Mouse (Mus musculus) retina, postnatal 7 days (tissue): ENCODE results near the gene S1pr5.
A peak's percentile ranks its signal among the peaks of the same experiment; 100 is the strongest.
"Not testable (repeated sequence)": the region's sequence is repeated elsewhere in the genome, so short reads cannot be mapped to it uniquely, and the experiment has no call there.

Experiments used
- DNase-seq: peaks from one replicate; pipeline ENCODE4 v3.0.0-alpha.2; 2012; ENCODE audit warnings: low read depth, low spot score

S1pr5 gene

DNA sequence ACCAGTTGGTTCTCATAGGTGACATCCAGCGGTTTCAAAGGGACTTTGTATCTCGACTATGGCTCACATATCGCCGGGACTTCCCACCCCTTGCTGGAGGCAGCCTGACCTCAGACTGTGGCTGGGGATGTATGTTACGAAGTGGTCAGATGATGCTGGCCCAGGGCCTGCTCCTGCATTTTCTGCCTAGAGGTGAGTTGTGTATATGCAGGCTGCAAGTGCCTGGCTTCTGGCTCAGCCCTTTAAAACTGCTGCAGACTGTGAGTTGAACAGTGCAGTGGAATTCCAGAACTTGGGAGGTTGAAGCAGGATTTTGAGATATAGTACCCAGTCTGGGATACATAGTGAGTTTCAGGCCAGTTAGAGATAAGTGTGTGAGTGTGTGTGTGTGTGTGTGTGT is 18.6 kb upstream of the S1pr5 start:
- no peak for DNase-seq

DNA sequence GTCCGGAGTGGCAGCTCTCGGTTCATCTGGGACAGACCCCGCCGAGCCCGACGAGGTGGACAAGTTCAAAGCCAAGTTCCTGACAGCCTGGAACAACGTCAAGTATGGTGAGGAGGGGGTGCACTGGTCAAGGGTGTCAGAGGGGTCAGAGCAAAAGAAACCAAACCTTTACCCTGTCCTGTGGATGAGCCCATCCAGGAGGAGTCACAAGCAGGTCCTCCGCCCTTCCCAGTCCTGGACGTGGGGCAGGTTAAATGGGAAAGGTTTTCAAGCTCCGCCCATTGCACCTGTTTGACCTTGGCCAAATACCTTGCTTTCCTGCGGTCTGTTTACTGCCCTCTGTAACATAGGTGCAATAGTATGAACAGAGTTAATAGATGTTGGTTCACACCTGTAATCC is 17.4 kb upstream of the S1pr5 start:
- no peak for DNase-seq

DNA sequence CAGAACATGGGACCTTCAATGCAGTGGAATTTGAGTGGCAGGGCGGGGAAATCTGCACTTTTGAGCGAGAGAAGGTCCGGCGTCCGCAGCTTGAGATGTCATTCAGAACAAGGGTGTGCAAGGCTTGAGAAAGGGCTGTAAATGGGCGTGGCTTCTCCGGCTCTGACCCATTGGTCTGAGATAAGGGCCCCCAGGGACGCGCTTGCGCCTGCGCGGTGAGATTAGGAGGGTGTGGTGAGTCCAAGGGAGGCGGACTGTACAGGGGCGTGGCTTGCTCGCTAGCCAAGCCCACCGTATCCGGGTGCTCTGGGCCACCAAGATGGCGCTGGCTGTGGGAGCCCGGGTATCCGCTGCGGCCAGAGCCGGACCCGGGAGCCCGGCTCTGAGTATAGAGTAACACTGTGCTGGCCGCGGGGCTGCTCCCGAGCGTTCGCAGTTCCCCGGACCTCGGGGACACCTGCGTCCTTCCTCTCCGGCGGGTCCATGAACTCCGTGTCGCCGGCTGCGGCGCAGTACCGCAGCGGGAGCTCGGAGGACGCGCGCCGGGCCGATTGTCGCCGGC is 16.8 kb upstream of the S1pr5 start, which contains the start of gene Atg4d:
TSS of gene Atg4d (plus strand) at position 294 of the 562 bp plus-strand sequence.
- DNase-seq, result peak; percentile 99

DNA sequence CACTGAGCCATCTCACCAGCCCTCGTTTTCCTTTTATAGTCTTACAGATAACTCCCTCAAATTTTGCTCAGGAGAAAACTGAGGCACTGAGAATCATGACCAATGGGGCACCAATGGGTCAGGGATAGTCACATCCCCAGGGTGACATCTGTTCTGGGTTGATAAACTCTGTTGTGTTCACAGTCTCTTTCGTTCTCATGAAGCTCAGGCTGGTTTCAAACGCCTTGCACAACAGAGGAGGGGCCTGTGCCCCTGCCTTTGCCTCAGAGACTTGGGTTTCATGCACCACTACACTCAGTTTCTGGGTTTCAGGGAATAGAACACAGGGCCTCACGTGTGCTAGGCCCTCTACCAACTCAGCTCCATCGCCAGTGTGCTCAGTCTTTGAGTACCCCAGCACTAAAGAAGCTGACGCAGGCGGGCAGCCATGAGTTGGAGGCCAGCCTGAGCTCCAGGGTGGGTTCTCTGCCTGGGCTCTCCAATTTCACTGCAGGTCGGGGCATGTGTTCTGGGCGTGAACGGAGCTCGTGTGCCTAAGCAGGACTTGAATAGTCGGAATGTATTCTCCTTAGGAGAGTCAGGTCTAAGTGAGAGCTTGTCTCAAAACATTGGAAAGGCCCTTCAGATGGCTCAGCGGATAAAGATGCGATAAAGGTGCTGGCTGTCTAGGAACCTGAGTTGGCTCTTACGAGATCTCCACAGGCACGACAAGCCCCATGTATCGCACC is 16.2 kb upstream of the S1pr5 start:
- DNase-seq, result no peak

DNA sequence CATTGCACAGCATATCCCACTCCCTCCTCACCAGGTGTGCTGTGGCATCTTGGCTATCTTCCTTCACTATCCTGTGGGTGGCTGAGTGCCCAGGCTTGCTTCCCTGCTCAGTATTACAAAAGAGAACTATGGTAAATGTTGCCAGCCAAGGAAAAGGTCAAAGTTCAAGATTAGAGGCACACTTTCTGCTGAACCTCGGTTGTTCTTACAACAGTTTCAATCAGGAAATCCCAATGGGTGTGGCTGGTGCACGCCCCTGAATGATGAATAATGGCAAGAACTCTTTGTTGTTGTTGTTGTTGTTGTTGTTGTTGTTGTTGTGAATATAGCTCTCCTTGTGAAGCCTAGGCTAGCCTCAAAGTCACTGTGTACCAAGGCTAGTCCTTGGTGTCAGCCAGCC is 13.6 kb upstream of the S1pr5 start:
- DNase-seq, result no peak

DNA sequence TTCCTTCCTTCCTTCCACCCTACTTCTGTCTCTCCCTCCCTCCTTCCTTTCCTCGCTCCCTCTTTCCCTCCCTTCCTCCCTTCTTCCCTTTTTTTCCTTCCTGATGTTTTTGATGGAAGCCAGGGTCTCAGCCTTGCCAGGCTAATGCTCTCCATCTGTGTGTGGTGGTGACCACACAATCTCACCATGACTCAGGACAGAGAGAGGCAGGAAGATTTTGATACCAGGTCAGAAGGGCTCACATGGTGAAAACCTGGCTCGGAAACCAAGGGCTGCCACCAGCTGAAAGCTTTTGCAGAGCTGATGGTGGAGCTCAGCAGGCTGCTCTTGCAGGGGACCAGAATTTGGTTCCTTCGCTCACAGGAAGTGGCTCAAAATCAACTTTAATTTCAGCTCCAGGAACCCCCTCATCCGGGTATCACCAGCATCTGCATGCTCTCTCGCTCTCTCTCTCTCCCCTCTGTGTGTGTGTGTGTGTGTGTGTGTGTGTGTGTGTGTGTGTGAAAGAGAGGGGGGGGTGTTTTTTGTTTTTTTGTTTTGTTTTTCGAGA is 12.3 kb upstream of the S1pr5 start:
- DNase-seq, result no peak

DNA sequence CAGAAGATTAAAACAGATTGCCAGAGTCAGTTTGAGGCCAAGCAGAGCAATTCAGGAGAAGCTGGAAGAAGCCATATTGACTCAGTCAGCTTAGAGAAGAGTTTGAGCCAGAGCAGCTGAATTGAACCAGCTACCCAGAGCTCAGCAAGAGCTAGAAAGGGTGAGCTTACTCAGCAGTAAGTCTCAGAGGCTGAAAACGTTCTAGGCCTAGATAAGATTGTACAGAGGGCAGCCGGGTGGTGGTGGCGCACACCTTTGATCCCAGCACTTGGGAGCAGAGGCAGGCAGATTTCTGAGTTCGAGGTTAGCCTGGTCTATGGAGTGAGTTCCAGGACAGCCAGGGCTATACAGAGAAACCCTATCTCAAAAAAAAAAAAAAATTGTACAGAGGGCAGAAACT is 8.1 kb upstream of the S1pr5 start:
- not testable (repeated sequence) for DNase-seq

DNA sequence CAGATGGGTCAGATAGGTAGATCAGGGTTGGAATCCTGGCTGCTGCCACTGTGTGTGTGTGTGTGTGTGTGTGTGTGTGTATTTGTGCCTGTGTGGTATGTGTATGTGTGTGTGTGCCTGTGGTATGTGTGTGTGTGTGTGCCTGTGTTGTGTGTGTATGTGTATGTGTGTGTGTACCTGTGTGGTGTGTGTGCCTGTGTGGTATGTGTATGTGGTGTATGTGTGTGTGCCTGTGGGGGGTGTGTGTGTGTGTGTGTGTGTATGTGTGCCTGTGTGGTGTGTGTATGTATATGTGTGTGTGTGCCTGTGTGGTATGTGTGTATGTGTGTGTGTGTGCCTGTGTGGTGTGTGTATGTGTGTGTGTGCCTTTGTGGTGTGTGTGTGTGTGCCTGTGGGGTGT is 6.4 kb upstream of the S1pr5 start:
- no peak for DNase-seq

DNA sequence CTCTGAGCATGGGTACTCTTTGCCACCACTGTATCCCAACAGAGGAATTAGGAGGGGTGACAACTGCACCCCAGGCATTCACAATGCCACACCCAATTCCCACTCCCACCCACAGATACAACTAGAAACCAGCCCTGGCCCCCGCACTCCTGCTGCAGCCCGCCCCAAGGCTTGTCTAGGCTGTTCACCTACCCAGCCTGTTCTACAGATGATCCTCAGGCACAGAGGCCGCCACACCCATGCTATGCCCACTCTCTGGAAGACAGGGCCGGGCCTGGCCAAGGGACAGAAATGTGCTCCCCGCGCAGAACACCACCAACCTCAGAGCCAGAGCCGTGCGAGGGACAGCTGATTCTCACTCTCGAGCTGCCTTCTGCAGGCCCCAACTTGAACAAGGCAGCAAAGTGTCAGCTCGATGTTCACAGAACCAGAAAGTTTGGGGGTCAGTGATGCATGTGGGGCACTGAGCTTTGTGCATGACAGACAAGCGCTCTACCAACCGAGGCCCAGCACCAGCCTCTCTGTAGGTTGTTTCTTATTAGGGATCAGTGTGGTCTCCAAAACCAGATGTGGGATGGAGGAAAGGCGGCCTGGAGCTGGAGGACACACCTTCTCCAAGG is 3.0 kb upstream of the S1pr5 start:
- no peak for DNase-seq

DNA sequence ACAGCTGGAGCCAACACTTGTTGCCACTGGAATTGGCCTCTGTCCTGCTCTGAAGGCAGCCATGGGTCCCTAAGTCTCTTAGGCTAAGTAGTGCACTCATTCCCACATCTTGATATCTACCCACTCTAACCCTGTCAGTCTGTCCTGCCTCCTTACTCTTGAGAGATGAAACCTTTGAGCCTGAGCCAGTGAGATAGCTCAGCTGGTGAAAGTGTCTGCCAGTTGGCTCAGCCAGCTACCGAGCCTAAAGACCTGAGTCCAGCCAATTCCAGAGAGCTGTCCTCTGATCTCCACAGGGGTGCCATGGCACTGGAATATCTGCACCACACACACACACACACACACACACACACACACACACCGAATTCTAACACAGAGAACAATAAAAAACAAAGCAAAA is 2.3 kb upstream of the S1pr5 start:
- no peak for DNase-seq

DNA sequence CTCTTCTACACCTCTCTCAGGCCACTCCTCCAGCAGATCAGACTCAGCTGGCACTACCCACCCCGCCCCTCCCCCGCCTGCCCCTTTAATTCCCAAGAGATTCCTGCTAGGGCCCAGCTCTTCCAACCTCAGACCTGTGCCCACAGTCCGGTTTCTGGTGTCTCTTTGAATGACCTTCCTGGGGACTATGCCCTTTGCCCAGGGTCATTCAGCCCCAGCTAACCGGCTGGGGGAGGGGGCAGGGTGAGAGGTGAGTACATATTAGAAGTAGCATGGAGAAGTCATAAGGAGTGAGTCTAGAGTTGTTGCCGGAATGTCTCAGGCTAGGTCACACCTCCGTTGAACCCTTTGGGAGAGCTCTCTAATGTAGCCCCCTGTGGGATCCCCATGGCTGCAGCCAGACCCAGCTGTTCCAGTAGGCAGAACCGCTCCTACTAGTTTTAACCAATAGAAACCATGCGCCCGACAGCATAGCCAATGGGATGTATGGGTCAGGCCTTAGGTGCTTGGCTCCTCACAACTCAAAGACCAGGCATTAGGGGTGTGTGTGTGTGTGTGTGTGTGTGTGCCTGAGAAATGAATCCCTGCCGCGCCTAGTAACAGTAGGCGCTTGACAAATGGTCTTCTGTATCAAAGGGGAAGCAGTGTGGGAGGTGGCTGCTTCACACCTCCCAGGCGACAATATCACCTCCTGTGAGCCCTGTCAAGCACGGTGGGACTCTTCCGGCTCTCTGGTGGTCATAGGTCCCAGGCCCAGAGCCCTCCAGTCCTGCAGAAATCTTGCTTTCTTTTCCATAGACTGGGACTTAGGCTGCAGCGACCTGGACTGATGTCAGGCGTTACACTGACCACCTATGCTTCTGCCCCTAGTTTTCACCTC is 1.6 kb upstream of the S1pr5 start:
- no peak for DNase-seq

DNA sequence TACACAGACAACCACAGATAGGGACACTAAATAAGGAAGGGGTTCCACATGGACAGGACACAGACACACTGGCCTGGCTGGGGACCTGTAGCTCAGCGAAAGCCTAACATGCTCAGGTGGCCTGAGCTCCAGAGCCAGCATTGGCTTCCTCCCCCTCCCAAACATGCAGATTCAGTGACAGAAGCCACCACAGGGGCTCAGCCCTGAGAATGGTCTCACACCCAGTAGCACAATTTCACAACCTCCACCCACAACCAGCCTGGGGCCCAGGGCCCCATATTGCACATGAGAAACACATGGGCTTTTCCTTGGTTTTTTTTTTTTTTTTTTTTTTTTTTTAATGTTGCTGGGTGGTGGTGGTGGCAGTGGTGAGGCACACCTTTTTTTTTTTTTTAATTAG is 1.9 kb downstream of the S1pr5 start:
- no peak for DNase-seq

DNA sequence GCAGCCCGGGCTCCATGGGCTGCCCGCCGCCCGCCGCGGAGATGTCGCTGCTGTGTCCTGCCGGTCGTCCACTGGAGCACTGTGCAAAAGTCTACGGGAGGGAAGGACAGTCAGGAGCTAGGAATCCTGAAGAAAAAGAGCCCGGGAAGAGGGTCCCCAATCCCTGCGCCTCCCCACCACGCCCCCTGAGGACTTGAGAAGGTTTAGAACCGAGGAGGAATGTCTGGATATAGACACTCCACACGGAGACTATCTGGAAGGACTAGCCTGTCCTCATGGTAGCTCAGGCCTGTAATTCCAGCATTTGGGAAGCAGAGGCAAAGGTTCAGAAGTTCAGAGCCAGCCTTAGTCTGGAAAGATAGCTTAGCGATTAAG is 3.1 kb downstream of the S1pr5 start:
- DNase-seq, result no peak

DNA sequence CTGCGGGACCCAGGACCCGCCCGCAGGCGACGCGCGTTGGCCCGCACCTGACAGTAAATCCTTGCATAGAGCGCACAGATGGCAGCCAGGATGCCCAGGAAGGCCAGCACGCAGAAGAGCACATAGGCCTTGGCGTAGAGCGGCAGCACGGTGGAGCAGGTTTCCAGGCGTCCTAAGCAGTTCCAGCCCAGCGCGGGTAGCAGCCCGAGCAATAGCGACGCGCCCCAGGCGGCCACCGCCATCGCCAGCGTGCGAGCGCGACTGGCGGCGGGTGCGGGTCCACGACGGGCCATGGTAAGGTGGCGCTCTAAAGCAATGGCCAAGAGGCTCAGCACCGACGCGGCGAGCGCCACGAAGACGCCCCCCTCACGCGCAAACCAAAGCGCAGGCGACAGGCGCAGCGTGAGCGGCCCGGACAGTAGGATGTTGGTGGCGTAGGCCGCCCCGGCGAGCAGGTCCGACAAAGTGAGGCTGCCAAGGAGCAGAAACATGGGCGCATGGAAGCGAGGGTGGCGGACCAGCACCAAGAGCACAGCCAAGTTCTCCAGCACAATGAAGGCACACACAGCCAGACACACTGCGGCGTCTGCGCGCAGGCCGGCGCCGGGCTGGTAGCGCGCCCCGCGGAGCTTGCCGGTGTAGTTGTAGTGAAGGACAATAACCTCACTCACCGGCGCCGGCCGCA is 3.7 kb downstream of the S1pr5 start:
- no peak for DNase-seq

DNA sequence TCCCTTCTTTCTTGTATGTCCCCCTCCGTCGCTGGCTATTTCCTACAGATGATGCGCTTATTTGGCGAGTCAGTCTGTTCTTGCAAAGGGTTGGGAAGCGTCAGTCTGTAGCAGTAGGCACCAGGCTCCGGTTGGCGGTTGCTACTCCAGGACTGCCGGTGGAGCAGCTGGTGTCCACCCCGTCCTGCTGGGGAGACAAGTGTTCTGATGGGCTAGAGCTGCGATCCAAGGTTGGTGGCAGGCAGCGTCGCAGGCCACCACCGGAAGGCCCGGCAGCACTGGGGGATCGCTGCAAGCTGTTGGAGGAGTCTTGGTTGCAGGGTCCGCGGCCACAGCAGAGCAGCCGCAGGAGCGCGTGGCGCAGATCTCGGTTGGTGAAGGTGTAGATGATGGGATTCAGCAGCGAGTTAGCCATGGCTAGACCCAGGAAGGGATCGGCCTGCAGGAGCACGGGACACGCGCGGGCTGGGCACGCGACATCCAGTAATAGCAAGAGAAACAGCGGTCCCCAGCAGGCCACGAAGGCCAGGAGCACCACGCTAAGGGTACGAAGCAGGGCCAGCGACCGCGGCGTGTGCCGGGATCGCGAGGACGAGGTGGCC is 4.3 kb downstream of the S1pr5 start:
- DNase-seq, result no peak

DNA sequence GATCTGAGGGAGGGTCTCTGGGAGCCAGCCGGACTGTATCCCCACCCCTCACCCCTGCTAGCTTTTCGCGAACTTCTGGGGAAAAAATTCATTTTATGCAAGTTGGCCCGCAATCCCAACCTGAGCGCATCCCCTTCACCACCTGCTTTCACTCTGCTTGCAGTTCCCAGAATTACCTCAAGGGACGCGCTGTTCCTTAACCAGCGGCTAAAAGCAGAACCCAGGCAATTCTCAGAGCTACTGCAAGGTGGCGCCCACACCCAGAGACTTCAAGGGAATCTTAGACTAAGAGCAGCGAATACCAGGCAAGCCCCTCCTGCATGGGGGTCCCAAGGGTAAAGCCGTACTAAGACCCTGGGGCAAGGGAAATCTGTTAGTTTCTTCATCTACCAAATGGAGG is 6.9 kb downstream of the S1pr5 start:
- DNase-seq, result peak; percentile 84

DNA sequence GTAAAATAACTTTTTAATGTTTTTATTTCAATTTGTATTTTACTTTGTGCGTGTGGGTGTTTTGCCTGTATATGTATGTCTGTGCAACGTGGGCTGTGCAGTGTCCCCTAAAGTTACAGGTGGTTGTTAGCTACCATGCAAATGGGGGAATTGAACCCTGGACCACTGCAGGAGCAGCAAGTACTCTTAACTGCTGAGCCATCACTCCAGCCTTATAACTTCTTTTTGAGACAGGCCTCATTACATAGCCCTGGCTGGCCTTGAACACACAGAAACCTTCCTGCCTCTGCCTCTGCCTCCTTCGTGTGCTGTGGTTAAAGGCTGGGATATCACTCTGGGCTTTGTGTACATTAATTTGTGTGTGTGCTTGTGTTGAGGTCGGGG is 8.8 kb downstream of the S1pr5 start:
- no peak for DNase-seq

DNA sequence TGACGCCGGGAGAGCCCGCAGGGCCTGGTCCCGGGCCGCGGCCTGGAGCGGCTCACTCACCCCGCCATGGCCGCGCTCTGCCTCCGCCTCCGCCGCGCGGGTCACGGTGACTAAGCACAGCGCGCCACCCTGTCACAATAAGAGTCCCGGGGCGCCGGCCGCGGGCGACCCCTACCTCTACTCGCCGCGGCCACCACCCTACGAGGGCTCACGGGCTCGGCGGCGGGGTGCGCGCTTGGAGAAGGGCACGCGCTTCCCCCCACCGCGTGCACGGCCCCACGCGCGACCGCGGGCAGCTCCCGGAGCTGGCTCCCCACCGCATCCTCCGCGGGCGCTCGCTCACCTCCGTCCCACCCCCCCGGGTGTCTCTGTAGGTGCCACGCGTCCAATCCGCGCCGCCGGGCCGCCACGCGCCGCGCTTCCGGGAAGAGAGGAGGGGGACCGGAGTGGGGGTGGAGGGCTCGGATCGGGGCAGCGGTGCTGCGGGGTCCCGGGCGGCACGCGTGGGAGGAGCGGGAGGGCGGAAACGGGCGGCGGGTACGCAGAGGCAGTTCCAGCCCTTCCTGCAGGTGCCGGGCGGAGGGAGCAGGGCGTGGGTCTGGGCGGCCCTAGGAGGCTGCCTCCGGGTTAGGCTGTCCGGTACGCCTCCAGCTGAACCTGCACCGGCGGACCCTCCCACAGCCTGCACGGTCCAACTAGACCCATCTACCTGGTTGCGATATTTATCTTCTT is 9.3 kb downstream of the S1pr5 start, which contains the start of gene Keap1:
TSS of gene Keap1 (minus strand) at position 629 of the 732 bp plus-strand sequence.
- peak; percentile 73 for DNase-seq

DNA sequence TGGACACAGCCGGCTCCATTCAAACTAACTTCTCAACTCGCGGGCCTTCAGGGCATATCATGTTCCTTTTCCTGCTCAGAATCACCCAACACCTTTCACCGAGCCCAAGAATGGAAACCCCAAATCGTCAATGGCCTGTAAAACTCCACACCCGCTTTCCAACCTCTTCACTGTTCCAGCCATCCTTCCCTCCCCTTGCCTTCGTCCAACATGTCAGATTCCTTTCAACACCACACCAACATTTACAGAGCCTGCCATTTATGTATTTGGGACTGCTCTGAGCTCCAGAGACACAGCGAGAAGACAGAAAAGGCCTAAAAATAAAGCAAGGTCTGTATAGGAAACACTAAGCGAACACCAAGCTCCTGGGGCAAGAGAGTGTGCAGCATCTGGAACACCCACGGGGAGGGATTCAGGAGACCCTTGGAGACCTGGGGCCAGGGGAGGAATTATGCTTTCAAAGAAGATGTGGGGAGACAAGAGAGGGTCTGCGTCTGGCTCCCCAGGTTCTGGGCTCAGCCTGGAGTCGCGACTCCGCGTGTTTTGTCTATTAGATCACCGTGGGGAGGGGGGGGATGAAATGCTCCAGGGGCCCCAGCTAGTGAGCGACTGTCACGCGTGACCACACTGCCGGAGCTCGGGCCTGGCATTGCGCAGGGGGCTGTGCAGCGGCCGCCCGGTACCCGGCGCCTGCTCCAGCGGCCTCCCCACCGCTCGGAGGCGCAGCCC is 10.1 kb downstream of the S1pr5 start:
- DNase-seq, result no peak
